Mouse (Mus musculus) granulocyte monocyte progenitor cell, adult 5-6 weeks (primary cell): ENCODE results near the gene Gm10401. TPM values are rescaled to one million over a fixed set of nuclear protein-coding genes. Genes with fewer than 3 reads are reported as not detected.

Source experiments
- ATAC-seq: replicated peaks from 2 replicates; pipeline ENCODE4 v1.8.0; 2016; ENCODE audit warnings: mild to moderate bottlenecking, moderate TSS enrichment, inconsistent platforms; ENCODE audit not compliant: poor library complexity, severe bottlenecking
- total RNA-seq, 2 experiments: library from RNA; stranded (forward) in 1 of 2; stranded (reverse) in 1 of 2; fragments of 200-712, 200-1000 nt in 1 of 2; fragments of >200 nt in 1 of 2; fragmentation: Nextera tagmentation in 1 of 2; gene quantifications; 2 replicates each; pipeline ENCODE4 v1.2.3; 2014 to 2017

The Gm10401 gene
- total RNA-seq (2014; fragmentation: Nextera tagmentation) (not detected in 2 replicates), total RNA-seq (2017) (0.26 TPM in 1 of 2 replicates, not detected in the other)

DNA sequence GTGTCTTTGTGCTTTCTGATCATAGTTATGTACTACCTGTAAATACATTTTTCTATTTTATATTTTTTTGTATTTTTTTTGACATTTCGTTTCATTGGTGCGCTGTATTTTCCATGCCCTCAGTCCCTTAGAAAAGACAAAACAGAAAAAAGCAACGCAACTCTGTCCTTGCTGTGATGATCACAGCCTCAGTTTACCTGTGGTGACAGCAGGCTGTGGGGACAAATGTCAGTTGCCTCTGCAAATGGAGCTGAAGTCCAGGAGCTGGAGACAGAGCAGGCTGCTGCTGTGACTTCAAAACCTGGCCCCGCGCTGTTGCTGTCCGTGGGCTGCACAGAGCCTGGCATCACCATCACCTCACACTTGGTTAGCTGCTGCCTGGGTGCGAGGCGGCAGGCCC, at the start of gene Gm10401:
TSS of gene Gm10401 (minus strand) at position 101 of the 400 bp plus-strand sequence.
- no peak for ATAC-seq

DNA sequence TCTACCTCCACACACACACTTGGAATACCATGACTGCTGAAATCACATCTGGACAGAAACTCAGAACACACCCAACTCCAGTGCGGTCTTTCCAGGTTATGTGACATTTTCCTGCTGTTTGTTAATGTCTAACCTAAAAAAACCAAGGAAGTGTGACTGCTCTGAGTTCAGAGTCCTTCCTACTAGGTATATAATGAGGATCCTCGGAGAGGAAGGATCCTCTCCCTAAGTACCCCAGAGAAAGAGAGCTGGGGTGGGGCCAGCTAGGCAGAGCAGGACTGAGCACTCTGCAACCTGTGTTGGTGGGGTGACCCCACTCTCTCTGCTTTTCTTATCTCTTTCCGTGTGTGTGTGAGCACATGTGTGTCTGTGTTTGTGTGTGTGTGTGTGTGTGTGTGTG, 49.3 kb upstream of the Gm10401 start:
- no peak for ATAC-seq

DNA sequence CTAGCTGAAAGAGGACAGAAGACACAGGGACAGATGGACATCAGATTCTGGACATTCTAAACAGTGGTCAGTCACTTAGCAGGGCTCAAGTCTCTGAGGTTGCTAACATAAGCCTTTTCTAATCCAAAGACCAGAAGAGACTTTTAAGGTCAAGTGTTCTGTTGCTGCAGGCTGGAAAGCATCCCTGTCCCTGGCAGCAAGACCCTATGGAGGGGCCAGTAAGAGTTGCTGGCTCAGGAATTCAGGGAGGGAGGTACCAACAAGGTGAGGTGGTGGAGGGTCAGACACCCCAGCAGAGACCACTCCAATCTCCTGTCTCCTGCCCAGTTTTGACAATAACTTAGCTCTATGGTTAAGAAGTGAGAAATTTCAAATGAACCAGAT, 48.6 kb upstream of the Gm10401 start:
- ATAC-seq = no peak

DNA sequence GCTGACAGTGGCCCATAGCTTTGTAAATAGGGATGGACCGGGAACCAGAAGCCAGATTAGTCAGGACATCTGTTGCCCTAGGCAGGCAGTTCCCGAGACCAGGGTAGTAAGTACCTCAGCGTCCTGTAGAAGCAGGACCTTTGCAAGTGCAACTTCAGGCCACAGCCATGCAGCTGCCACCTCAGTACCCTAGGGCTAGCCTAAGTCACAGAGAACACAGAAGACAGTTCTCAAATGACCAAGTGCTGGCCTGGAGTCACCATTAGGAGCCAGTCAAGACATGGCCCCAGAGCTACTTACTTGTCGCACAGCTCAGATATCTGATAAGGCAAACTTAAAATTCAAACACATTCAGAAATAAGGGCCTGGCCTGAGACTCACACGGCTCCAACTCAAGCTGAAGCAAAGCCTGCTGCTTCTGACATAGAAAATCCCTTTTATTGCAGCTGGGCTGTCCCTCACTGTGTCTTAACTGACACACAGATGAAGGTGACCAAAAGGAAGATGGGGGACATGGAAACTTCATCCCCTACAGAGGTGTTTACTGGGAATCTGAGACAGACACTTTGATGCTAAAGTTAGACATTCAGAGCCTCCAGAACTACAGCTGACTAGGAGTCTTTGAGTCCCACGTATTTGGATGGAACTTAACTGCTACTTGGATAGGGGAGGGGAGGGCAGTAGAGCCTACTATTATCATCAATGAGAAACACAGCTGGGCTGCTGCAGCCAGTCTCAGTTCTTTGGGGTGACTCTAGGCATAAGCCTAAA, 48.1 kb upstream of the Gm10401 start:
- ATAC-seq = no peak

DNA sequence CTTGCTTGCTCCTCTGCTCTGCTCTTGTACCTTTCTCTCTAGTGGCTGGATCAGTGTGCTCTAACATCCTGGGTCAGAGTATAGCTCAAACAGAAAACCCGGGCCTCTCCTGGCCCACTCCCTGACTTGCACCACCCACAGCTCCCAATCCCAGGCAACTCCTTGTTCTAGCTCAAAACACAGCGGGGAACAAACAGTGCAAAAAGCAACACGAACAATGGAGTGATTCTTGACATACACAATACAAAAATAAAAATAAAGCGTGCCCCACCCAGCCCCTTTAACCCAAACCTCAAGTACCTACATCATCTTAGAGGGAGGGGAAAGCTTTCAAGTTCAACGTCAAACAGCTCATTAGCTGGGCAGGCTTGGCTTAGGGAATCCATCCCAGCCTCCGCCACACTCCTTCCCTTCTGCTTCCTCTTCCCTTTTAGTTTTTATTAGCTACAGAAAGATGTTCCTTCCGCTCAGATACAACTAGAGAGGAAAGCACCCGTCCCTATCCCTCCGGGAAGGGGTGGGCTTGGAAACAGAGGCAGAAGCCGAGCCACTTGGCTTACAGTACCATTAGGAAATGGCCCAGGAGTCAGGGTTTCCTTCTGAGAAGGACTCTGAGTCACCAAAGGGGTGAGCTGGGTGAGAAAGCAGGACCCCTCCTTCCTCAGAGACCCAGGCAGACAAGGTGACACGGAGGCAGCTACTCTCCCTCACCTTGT, 47.3 kb upstream of the Gm10401 start:
- ATAC-seq = no peak

DNA sequence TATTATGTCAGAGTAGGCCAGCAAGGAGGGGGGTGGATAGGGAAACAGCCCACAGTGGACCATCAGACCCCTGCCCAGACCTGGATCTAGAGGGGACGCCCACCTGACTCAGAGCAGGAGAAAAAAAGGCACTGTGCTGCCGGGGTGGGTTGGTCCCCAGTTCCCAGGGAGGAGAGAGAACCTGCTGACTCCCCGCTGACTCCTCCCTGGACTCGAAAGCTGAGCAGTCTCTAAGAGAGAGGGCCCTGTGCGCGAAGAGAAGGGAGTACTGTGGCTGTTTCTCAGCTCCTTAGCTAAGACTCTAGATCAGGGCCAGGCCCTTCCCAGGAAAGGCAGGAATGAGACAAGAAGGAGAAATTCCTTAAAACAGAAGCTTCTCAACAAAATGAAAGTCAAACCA, 46.4 kb upstream of the Gm10401 start:
- no peak for ATAC-seq

DNA sequence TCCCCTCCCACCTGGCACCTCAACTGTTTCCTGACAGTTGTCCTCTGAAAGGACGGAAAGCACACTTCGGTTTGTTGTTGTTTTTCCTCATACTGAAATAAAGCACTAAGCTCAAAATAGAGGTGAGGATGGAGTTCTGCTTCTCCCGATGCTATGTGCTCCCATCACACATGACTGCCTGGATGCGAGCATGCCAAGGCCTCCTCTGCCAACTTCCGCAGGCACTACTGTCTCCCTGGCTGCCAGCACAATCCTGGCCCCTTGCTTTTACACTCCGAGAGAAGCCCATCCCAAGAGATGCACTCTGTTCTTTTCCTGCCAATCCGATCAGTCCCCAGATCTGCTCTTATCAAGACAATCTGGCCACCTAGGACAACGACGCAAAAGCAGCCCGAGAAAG, 45.5 kb upstream of the Gm10401 start:
- ATAC-seq = no peak

DNA sequence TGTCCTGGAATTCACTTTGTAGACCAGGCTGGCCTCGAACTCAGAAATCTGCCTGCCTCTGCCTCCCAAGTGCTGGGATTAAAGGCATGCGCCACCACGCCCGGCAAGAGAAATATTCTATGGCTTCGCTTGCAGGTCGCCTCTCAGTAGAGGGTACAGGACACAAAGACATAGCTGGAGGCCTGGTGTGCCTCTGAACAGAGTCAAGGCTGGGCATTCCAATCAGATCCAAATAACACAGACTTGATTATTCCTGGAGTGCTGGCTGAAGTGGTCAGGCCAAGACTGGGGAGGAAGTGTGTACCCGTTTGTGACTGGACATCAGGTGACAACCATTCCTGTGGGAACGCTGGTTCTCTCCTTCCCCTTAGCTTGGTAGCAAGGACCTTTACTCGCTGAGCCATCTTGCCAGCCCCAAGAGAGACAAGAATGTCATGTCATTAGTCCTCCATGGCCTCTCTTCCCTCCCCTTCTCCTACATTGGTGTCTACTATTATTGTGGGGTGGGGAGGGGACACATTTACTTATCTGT, 44.1 kb upstream of the Gm10401 start:
- no peak for ATAC-seq

DNA sequence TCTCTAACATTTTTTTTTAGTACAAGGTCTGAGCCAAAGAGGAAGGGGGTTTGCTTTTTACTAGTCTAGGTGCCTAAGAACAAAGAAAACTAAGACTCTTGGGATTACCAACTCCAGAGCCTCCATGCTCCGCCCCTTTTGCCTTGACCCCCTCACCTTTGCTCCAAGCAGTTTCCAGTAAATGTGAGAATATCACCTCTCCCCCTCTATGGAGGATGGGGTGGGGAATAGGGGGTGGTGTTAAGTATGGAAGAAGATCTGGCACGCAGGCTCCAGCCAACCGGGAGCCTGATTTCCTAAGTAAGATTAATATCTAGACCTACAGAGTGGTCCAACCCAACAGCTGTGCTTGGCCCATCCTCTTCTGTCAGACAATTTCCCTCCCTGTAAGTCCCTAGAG, 42.6 kb upstream of the Gm10401 start:
- no peak for ATAC-seq

DNA sequence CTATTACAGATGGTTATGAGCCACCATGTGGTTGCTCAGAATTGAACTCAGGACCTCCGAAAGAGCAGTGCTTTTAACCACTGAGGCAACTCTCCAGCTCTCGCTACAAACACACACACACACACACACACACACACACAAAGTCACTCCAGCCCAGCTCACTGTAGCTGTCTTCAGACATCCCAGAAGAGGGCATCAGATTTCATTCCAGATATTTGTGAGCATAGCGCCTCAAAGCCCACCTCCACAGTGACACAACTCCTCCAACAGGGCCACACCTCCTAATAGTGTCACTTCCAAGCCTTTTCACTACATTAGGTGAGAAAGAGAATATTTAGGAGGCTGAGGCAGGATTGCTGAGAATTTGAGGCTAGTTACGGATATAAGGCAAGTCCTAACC, 41.0 kb upstream of the Gm10401 start:
- no peak for ATAC-seq

DNA sequence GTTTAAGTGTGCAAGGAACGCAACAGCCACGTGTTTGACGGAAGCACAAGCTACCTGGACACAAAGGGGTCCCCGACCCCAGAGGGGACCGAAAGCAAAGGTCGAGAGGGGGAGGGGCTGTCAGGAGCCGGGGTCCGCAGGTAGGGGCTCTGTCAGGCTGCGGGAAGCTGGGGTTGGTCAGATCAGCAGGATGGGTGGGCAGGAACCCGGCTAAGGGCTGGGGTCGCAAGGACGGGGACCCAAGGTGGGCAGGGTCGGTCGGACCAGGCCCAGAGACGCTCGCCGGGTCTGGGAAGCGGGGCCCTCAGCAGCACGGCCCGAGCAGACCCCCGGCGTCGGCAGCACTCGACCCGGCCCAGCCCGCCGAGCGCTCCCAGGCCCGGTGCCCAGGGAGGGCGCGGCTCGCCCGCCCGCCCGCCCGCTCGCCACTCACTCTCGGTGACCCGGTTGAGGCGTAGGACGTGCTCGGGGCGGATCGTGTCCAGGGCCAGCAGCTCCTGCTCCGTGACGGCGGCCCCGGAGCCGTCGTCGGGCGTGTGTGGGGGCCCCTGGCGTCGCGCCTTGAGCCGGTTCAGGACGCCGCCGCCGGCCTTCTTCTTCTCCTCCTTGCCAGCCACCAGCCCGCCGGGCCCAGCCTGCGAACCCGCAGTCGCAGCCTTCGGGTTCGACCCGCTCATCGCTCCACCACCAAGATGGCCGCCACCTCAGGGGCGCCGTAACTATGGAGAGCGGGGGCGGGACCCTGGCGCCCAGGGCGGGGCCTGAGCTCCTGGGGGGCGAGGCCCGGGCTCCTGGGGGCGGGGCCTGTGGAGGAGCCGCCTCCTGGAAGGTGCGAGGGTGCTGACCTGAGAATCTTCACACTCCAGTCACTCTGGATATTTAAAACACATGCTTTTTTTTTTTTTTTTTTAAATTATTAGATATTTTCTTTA, 36.4 kb upstream of the Gm10401 start, which contains the start of gene Unc119b:
TSS of gene Unc119b (minus strand) at position 742 of the 932 bp plus-strand sequence.
- ATAC-seq = peak; percentile 95

DNA sequence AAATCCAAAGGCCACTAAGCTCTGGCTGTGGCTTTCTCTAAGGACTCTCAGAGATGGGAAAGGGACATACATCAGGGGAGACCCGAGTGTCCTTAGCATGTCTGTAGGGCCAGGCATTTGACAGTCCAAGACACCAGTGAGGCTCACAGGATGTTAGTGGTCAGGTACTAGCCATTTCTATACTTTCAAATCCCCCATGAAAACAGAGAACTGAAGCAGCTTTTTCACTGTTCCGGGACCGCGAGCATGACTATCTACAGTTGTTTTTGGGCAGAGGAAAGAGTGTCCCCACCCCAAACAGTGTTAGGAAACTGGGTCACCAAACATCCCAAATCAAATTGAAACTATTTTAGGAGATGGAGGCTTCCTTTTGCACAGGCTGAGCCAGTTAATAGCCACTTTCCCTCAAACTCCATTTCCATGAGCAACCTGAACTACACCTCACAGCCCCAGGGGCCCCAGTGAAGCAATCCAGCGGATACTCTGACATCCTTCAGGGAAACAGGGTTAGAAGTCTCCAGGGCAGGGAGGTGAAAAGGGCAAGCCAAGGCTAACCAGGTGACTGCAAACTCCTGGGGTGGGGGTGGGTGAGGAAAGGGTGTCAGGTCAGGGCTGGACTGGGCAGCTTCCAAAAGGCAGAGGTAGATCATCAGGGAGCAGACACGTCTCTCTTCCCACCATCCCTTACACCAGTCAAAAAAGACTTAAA, 35.4 kb upstream of the Gm10401 start:
- peak; percentile 33 for ATAC-seq

DNA sequence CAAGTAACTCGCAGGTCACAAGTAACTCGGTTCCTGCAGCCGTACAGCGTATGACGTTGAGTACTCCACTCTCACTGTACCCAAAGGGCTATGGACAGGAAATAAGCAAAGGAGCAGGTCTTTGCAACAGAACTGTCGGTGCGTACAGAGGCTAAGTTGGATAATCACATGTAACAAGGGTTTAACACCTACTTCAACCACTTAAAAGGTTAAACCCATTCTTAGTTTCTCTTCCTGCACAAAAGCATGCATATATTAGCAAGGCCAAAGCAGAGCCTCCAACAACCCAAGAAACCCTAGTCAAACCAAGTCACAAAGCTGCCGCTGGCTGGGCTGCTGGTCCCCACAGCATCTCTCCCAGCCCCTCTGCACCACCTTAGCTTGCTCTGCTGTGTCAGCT, 34.4 kb upstream of the Gm10401 start:
- no peak for ATAC-seq

DNA sequence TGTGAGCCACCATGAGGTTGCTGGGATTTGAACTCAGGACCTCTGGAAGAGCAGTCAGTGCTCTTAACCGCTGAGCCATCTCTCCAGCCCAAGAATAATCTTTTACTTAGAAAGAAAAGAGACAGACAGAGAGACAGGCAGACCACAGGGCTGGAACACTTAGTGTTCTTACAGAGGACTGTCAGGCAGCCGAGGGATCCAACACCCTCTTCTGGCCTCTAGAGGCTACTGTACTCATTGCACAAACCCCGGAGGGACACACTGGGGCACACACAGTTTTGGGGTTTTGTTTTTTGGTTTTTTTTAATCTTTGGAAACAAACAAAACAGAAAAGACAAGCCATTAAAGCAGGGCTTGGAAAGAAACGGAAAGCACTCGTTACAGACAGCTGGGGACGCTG, 31.2 kb upstream of the Gm10401 start:
- no peak for ATAC-seq

DNA sequence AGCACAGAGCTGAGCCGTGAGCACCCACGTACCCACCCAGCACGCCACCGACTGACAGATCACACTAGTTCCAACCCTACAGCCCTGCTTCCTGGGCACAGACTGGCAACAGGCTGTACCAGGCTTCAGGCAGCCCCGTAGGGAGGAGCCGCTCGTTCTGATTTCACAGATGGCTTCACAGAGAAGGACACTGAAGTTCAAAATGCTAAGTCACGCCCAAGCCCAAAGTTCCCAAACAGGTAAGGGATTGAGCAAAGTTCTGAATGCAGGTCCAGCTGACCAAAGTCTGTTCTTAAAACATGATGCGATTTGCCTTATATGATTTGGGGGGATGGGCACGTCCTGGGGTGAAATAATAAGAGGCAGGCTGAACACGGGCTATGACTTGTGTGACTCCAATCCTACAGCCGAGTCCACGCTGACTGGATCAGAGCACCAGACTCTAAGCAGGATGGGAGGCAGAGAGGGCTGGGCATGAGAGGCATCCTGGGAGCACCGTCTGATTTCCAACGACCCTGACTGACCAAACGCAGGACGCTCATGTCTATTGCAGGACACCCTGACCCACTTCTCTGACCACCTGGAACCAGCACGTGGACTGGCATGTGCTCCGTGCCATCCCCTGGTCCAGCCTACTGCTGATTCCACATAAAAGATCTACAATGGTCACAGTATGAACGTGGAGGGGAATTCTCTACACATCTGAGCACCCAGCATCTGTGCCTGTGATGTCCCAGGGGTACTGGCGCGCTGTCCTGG, 29.5 kb upstream of the Gm10401 start:
- ATAC-seq = no peak

DNA sequence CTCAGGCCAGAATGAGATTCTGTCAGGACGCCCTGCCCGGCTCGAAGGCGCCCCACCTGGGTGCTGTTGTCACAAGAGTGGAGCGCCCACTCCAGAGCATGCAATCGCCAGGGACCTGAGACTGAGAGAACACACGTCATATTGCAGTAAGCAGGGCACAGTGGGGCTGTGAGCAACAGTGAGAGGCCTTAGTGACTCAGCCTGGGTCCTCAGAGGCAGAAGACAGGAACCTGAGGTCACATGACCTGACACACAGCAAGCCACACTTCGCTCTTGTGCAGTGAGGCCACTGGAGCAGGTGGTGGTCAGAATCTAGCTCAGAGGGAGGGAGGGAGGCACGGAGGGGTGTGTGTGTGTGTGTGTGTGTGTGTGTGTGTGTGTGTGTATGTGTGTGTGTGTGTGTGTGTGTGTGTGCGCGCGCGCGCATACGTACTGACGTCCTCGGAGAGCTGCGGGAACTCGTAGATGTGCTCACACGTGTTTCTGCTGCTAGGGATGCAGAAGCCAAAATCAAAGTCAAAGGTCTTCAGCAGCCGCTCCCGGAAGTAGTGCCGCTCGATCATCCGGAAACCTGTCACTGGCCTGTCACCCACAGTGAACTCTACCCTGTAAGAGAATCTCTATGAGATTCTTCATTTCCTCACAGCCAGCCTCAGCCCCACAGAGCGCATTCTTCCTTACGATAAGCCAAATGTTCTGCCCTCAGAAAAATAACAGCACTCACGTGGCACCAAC, 28.6 kb upstream of the Gm10401 start:
- peak; percentile 32 for ATAC-seq

DNA sequence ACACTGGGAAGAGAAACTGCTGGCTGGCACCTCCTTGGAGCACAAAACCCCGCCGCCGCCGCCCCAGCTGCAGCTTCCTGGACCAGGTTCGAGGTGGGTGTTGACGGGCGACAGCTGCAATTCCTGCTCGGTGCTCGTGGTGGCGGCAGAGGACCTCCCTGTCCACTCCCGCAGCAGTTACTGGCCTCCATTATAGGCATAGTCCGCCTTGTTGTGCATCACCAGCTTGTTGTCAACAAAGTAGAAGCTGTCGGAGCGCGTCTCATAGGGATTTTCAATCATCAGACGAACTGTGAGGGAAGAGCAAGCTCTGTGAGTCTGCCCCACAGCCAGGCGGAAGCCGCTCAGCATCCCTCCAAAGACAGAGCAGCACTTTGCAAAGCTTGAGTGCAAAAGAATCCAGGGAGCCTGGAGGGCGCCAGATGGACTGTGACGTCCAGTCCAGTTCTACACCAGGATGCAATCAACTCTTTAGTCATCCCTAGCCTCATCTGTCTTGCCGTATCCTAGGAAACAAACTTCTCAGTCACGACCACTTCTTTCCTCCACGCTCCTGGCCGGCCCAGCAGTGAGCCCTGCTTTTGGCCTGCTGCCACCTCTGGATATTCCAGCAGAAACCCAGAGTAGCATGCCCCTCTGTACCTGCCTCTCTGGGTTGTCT, 27.2 kb upstream of the Gm10401 start:
- peak; percentile 91 for ATAC-seq

DNA sequence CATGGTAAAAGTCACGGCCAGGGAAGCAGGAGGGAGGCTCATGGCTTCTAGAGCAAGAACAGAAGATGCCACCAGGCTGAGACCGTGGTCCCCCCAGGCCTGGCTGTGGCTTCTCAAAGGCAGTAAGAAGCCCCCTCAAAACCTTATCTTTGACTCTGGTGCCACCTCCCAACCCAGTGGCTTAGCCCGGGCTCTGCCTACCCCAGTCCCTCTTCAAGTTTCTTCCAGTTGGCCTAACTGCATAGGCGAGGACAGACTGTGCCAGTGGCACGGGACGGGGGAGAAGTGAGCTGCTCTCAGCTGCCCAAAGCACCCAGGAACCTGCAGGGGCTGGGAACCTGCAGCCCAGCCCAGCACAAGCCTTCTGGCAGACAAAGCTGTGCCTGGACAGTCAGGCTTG, 26.6 kb upstream of the Gm10401 start:
- no peak for ATAC-seq
